Mouse (Mus musculus): ENCODE results near the gene Pla2g10.

- TF ChIP-seq EP300 (IDR thresholded peaks at IDR 0.05) (no peak), CTCF (IDR thresholded peaks at IDR 0.05) (no peak)
Measured at GRCm38 (mm10) chr16:13747708-13748107, 16.9 kb upstream of the Pla2g10 start.

Data from lung, postnatal 0 days (tissue).